Mouse (Mus musculus): ENCODE measurements around the gene Mfn2.

DNA sequence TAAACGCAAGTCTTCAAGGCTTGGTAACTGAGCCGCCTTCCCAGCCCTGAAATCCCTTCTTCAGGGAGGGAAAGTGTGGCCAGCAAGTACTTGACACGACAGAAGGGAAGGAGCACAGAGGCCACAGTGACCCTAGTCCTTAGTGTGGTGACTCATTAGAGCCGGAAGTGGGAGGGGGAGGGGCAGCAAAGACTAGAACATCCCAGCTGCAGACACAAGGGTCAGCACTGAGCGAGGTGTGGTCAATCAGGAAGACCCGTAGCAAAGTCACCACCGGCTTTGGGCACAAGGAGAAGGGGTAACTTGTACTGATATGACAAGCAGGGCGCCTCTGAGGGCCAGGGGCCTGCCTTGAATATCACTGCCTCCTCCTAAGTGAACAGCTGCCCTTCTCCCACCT, 23.2 kb upstream of the Mfn2 start:
- TF ChIP-seq CTCF (IDR thresholded peaks at IDR 0.05; ENCODE audit: control insufficient read depth, insufficient read depth, insufficient read length) (no peak), FOSL1 (IDR thresholded peaks at IDR 0.05; ENCODE audit: insufficient read depth, low read length, poor library complexity, severe bottlenecking) (no peak), CEBPB (IDR thresholded peaks at IDR 0.05; ENCODE audit: low read depth) (no peak)

Data from C2C12 (cell line).